Mouse (Mus musculus): ENCODE data around the gene Epb41l2. TPM values are rescaled to one million over a fixed set of nuclear protein-coding genes. Genes with fewer than 3 reads are reported as not detected.

Gene Epb41l2
- polyA plus RNA-seq, 1 experiment: 181 TPM

GRCm38 (mm10) chr10:25513821-25514220, 154.2 kb downstream of the Epb41l2 start:
- peaks cover 3% of the 10 kb centered on the region for H3K36me3 ChIP-seq (ENCODE audit: control insufficient read depth, insufficient read depth, low read length, poor library complexity, severe bottlenecking)
- H3K9ac ChIP-seq (ENCODE audit: low read depth, poor library complexity, severe bottlenecking): no peak overlapping the region
- TF ChIP-seq EP300 (IDR thresholded peaks at IDR 0.05; ENCODE audit: insufficient read depth, low read depth, low read length) (no peak), POLR2A (IDR thresholded peaks at IDR 0.05; ENCODE audit: insufficient read depth, low read length) (no peak), CTCF (IDR thresholded peaks at IDR 0.05; ENCODE audit: low read depth, low read length) (no peak)

GRCm38 (mm10) chr10:25519954-25520353, 160.4 kb downstream of the Epb41l2 start:
- H3K27ac ChIP-seq (ENCODE audit: insufficient read depth, low read length): no peak overlapping the region
- H3K9me3 ChIP-seq (replicated peaks; ENCODE audit: control insufficient read depth, insufficient read depth, low read length, poor library complexity, severe bottlenecking): no peaks in the 10 kb centered on the region
- no peak for TF ChIP-seq EP300 (IDR thresholded peaks at IDR 0.05; ENCODE audit: insufficient read depth, low read depth, low read length)
- TF ChIP-seq CTCF (IDR thresholded peaks at IDR 0.05; ENCODE audit: low read depth, low read length): no peak
- peaks cover 3% of the 10 kb centered on the region; the same call in 1 of the 2 replicates for H3K36me3 ChIP-seq (ENCODE audit: control insufficient read depth, insufficient read depth, low read length, poor library complexity, severe bottlenecking)
- H3K9ac ChIP-seq (ENCODE audit: low read depth, poor library complexity, severe bottlenecking): no peak overlapping the region
- H3K27me3 ChIP-seq (ENCODE audit: control insufficient read depth, insufficient read depth, low read length, poor library complexity, severe bottlenecking): no peaks in the 10 kb centered on the region
- no peaks in the 10 kb centered on the region for H3K4me1 ChIP-seq (ENCODE audit: control insufficient read depth, insufficient read depth, low read length)
- no peak overlapping the region for H3K4me3 ChIP-seq (ENCODE audit: low read depth, low read length)

More at GRCm38 (mm10) chr10:25513821-25514220, 154.2 kb downstream of the Epb41l2 start:
- no peaks in the 10 kb centered on the region for H3K4me1 ChIP-seq (ENCODE audit: control insufficient read depth, insufficient read depth, low read length)
- no peak overlapping the region for H3K4me3 ChIP-seq (ENCODE audit: low read depth, low read length)
- H3K27me3 ChIP-seq (ENCODE audit: control insufficient read depth, insufficient read depth, low read length, poor library complexity, severe bottlenecking): no peaks in the 10 kb centered on the region
- H3K27ac ChIP-seq (ENCODE audit: insufficient read depth, low read length): no peak overlapping the region
- no peaks in the 10 kb centered on the region for H3K9me3 ChIP-seq (replicated peaks; ENCODE audit: control insufficient read depth, insufficient read depth, low read length, poor library complexity, severe bottlenecking)

GRCm38 (mm10) chr10:25520428-25520827, 160.8 kb downstream of the Epb41l2 start:
- Histone ChIP-seq H3K9ac (ENCODE audit: low read depth, poor library complexity, severe bottlenecking) (no peak overlapping the region), H3K27me3 (ENCODE audit: control insufficient read depth, insufficient read depth, low read length, poor library complexity, severe bottlenecking) (no peaks in the 10 kb centered on the region), H3K4me3 (ENCODE audit: low read depth, low read length) (no peak overlapping the region), H3K9me3 (replicated peaks; ENCODE audit: control insufficient read depth, insufficient read depth, low read length, poor library complexity, severe bottlenecking) (no peaks in the 10 kb centered on the region), H3K4me1 (ENCODE audit: control insufficient read depth, insufficient read depth, low read length) (no peaks in the 10 kb centered on the region), H3K36me3 (ENCODE audit: control insufficient read depth, insufficient read depth, low read length, poor library complexity, severe bottlenecking) (peaks cover 3% of the 10 kb centered on the region; the same call in 1 of the 2 replicates), H3K27ac (ENCODE audit: insufficient read depth, low read length) (no peak overlapping the region)
- TF ChIP-seq POLR2A (IDR thresholded peaks at IDR 0.05; ENCODE audit: insufficient read depth, low read length) (no peak), EP300 (IDR thresholded peaks at IDR 0.05; ENCODE audit: insufficient read depth, low read depth, low read length) (no peak), CTCF (IDR thresholded peaks at IDR 0.05; ENCODE audit: low read depth, low read length) (no peak)

- no peaks in the 10 kb centered on the region for H3K9me3 ChIP-seq (replicated peaks; ENCODE audit: control insufficient read depth, insufficient read depth, low read length, poor library complexity, severe bottlenecking)
- H3K27me3 ChIP-seq (ENCODE audit: control insufficient read depth, insufficient read depth, low read length, poor library complexity, severe bottlenecking): no peaks in the 10 kb centered on the region
- no peak overlapping the region for H3K27ac ChIP-seq (ENCODE audit: insufficient read depth, low read length)
- no peak overlapping the region for H3K9ac ChIP-seq (ENCODE audit: low read depth, poor library complexity, severe bottlenecking)
- H3K4me1 ChIP-seq (ENCODE audit: control insufficient read depth, insufficient read depth, low read length): no peaks in the 10 kb centered on the region
- no peak for TF ChIP-seq CTCF (IDR thresholded peaks at IDR 0.05; ENCODE audit: low read depth, low read length)
- TF ChIP-seq EP300 (IDR thresholded peaks at IDR 0.05; ENCODE audit: insufficient read depth, low read depth, low read length): no peak
- TF ChIP-seq POLR2A (IDR thresholded peaks at IDR 0.05; ENCODE audit: insufficient read depth, low read length): no peak
- H3K4me3 ChIP-seq (ENCODE audit: low read depth, low read length): no peak overlapping the region
- no peaks in the 10 kb centered on the region for H3K36me3 ChIP-seq (ENCODE audit: control insufficient read depth, insufficient read depth, low read length, poor library complexity, severe bottlenecking)
Observed at GRCm38 (mm10) chr10:25523727-25524126, 164.1 kb downstream of the Epb41l2 start.

- Histone ChIP-seq H3K4me1 (ENCODE audit: control insufficient read depth, insufficient read depth, low read length) (no peaks in the 10 kb centered on the region), H3K9ac (ENCODE audit: low read depth, poor library complexity, severe bottlenecking) (no peak overlapping the region), H3K27ac (ENCODE audit: insufficient read depth, low read length) (no peak overlapping the region), H3K27me3 (ENCODE audit: control insufficient read depth, insufficient read depth, low read length, poor library complexity, severe bottlenecking) (no peaks in the 10 kb centered on the region), H3K9me3 (replicated peaks; ENCODE audit: control insufficient read depth, insufficient read depth, low read length, poor library complexity, severe bottlenecking) (no peaks in the 10 kb centered on the region), H3K4me3 (ENCODE audit: low read depth, low read length) (no peak overlapping the region), H3K36me3 (ENCODE audit: control insufficient read depth, insufficient read depth, low read length, poor library complexity, severe bottlenecking) (no peaks in the 10 kb centered on the region)
- TF ChIP-seq CTCF (IDR thresholded peaks at IDR 0.05; ENCODE audit: low read depth, low read length) (no peak), POLR2A (IDR thresholded peaks at IDR 0.05; ENCODE audit: insufficient read depth, low read length) (no peak), EP300 (IDR thresholded peaks at IDR 0.05; ENCODE audit: insufficient read depth, low read depth, low read length) (no peak)
Observed at GRCm38 (mm10) chr10:25526156-25526555, 166.6 kb downstream of the Epb41l2 start.

GRCm38 (mm10) chr10:25526622-25527021, 167.0 kb downstream of the Epb41l2 start:
- no peak overlapping the region for H3K4me3 ChIP-seq (ENCODE audit: low read depth, low read length)
- no peaks in the 10 kb centered on the region for H3K36me3 ChIP-seq (ENCODE audit: control insufficient read depth, insufficient read depth, low read length, poor library complexity, severe bottlenecking)
- H3K9ac ChIP-seq (ENCODE audit: low read depth, poor library complexity, severe bottlenecking): no peak overlapping the region
- H3K27ac ChIP-seq (ENCODE audit: insufficient read depth, low read length): no peak overlapping the region
- H3K27me3 ChIP-seq (ENCODE audit: control insufficient read depth, insufficient read depth, low read length, poor library complexity, severe bottlenecking): no peaks in the 10 kb centered on the region
- H3K4me1 ChIP-seq (ENCODE audit: control insufficient read depth, insufficient read depth, low read length): no peaks in the 10 kb centered on the region
- TF ChIP-seq POLR2A (IDR thresholded peaks at IDR 0.05; ENCODE audit: insufficient read depth, low read length): no peak
- no peak for TF ChIP-seq CTCF (IDR thresholded peaks at IDR 0.05; ENCODE audit: low read depth, low read length)
- no peak for TF ChIP-seq EP300 (IDR thresholded peaks at IDR 0.05; ENCODE audit: insufficient read depth, low read depth, low read length)
- H3K9me3 ChIP-seq (replicated peaks; ENCODE audit: control insufficient read depth, insufficient read depth, low read length, poor library complexity, severe bottlenecking): no peaks in the 10 kb centered on the region

Measured in ES-Bruce4 (cell line).